Mouse (Mus musculus) testis, adult 2 months (tissue): ENCODE results near the gene Arhgdia.

Experiments
- CTCF ChIP-seq: fragments of 200-500 bp; IDR thresholded peaks from 2 replicates; pipeline ENCODE4 v1.5.1; 2012; ENCODE audit warnings: low read depth, mild to moderate bottlenecking, inconsistent platforms, low read length, moderate library complexity; ENCODE audit not compliant: control insufficient read depth, insufficient read depth, insufficient replicate concordance
- POLR2A ChIP-seq: fragments of 200-500 bp; IDR thresholded peaks from 2 replicates; pipeline ENCODE4 v1.6.1; 2012; ENCODE audit warnings: low read depth, mild to moderate bottlenecking, inconsistent platforms, low read length, moderate library complexity; ENCODE audit not compliant: control insufficient read depth

GRCm38 (mm10) chr11:120582268-120582981 lies 1.0 kb upstream of the Arhgdia start:
- TF ChIP-seq CTCF (no peak), POLR2A (no peak)
